Mouse (Mus musculus): ENCODE results near the gene Chd2.
"Not testable (repeated sequence)": the region's sequence is repeated elsewhere in the genome, so short reads cannot be mapped to it uniquely, and the experiment has no call there.

Gene Chd2

GRCm38 (mm10) chr7:73541412-73542130, at the start of gene Chd2:
Chd2 (minus strand) TSS chr7:73541830.
- peak; percentile 77 to 86 for DNase-seq (ENCODE audit: low read depth in 2 of 2, low spot score in 2 of 2)

- no peak for DNase-seq (ENCODE audit: low read depth in 2 of 2, low spot score in 2 of 2)
Measured at GRCm38 (mm10) chr7:73590757-73591156, 49.1 kb upstream of the Chd2 start.

GRCm38 (mm10) chr7:73589208-73589771, 47.7 kb upstream of the Chd2 start:
- no peak for DNase-seq (ENCODE audit: low read depth in 2 of 2, low spot score in 2 of 2)

- no peak for DNase-seq (ENCODE audit: low read depth in 2 of 2, low spot score in 2 of 2)
Measured at GRCm38 (mm10) chr7:73588351-73588906, 46.8 kb upstream of the Chd2 start.

GRCm38 (mm10) chr7:73586717-73587116, 45.1 kb upstream of the Chd2 start:
- no peak for DNase-seq (ENCODE audit: low read depth in 2 of 2, low spot score in 2 of 2)

GRCm38 (mm10) chr7:73586206-73586605, 44.6 kb upstream of the Chd2 start:
- no peak for DNase-seq (ENCODE audit: low read depth in 2 of 2, low spot score in 2 of 2)

GRCm38 (mm10) chr7:73585114-73586032, 43.7 kb upstream of the Chd2 start:
- no peak for DNase-seq (ENCODE audit: low read depth in 2 of 2, low spot score in 2 of 2)

GRCm38 (mm10) chr7:73584009-73584995, 42.7 kb upstream of the Chd2 start:
- peak; percentile 55 to 56 for DNase-seq (ENCODE audit: low read depth in 2 of 2, low spot score in 2 of 2)

- peak; percentile 67 to 71 for DNase-seq (ENCODE audit: low read depth in 2 of 2, low spot score in 2 of 2)
Measured at GRCm38 (mm10) chr7:73583400-73583799, 41.8 kb upstream of the Chd2 start.

GRCm38 (mm10) chr7:73581836-73582375, 40.3 kb upstream of the Chd2 start:
- no peak for DNase-seq (ENCODE audit: low read depth in 2 of 2, low spot score in 2 of 2)

GRCm38 (mm10) chr7:73579072-73579731, 37.6 kb upstream of the Chd2 start:
- no peak for DNase-seq (ENCODE audit: low read depth in 2 of 2, low spot score in 2 of 2)

- DNase-seq (ENCODE audit: low read depth in 2 of 2, low spot score in 2 of 2) = no peak
Measured at GRCm38 (mm10) chr7:73577888-73578421, 36.3 kb upstream of the Chd2 start.

- no peak for DNase-seq (ENCODE audit: low read depth in 2 of 2, low spot score in 2 of 2)
Measured at GRCm38 (mm10) chr7:73576101-73576936, 34.7 kb upstream of the Chd2 start.

GRCm38 (mm10) chr7:73575257-73575656, 33.6 kb upstream of the Chd2 start:
- DNase-seq (ENCODE audit: low read depth in 2 of 2, low spot score in 2 of 2) = no peak

- DNase-seq (ENCODE audit: low read depth in 2 of 2, low spot score in 2 of 2) = not testable (repeated sequence)
Measured at GRCm38 (mm10) chr7:73574673-73575072, 33.0 kb upstream of the Chd2 start.

GRCm38 (mm10) chr7:73572571-73572970, 30.9 kb upstream of the Chd2 start:
- DNase-seq (ENCODE audit: low read depth in 2 of 2, low spot score in 2 of 2) = peak in 1 of 2 experiments; percentile 52

- DNase-seq (ENCODE audit: low read depth in 2 of 2, low spot score in 2 of 2) = no peak
Measured at GRCm38 (mm10) chr7:73568801-73569403, 27.3 kb upstream of the Chd2 start.

- no peak for DNase-seq (ENCODE audit: low read depth in 2 of 2, low spot score in 2 of 2)
Measured at GRCm38 (mm10) chr7:73567754-73568161, 26.1 kb upstream of the Chd2 start.

All from CD8-positive naive resting alpha-beta T cell, adult 2 months (primary cell).